Mouse (Mus musculus) neural tube, embryonic 15.5 days (tissue): ENCODE results near the gene Ephb2. TPM values are rescaled to one million over a fixed set of nuclear protein-coding genes. Genes with fewer than 3 reads are reported as not detected.

ENCODE experiments used
- ATAC-seq: fragments of 200-750 bp; cut with Nextera tagmentation; 2 replicates; pipeline ENCODE4 v1.8.0; 2017; ENCODE audit warnings: mild to moderate bottlenecking, moderate TSS enrichment, moderate library complexity; ENCODE audit not compliant: low FRiP score
- H3K27ac ChIP-seq: fragments of 300-500 bp; sonication (generic); replicated peaks from 2 replicates; pipeline ENCODE4 v1.5.1; 2015; ENCODE audit warnings: mild to moderate bottlenecking, inconsistent platforms
- H3K27me3 ChIP-seq: fragments of 300-500 bp; sonication (generic); replicated peaks from 2 replicates; pipeline ENCODE4 v1.6.1; 2015; ENCODE audit warnings: inconsistent platforms
- H3K36me3 ChIP-seq: fragments of 300-500 bp; sonication (generic); 2 replicates; pipeline ENCODE4 v1.6.1; 2015; ENCODE audit warnings: inconsistent platforms
- H3K4me1 ChIP-seq: fragments of 300-500 bp; sonication (generic); 2 replicates; pipeline ENCODE4 v1.6.1; 2015; ENCODE audit warnings: inconsistent platforms
- H3K4me2 ChIP-seq: fragments of 300-500 bp; sonication (generic); 2 replicates; pipeline ENCODE4 v1.6.1; 2015; ENCODE audit warnings: inconsistent platforms, mild to moderate bottlenecking, moderate library complexity
- H3K4me3 ChIP-seq: fragments of 300-500 bp; sonication (generic); replicated peaks from 2 replicates; pipeline ENCODE4 v1.5.1; 2015; ENCODE audit warnings: mild to moderate bottlenecking, inconsistent platforms
- H3K9ac ChIP-seq: fragments of 300-500 bp; sonication (generic); replicated peaks from 2 replicates; pipeline ENCODE4 v1.6.1; 2015; ENCODE audit warnings: mild to moderate bottlenecking, inconsistent platforms
- H3K9me3 ChIP-seq: fragments of 300-500 bp; sonication (generic); replicated peaks from 2 replicates; pipeline ENCODE4 v1.6.1; 2016; ENCODE audit warnings: inconsistent platforms
- WGBS: fragments of 180-500 bp; shearing (Covaris S2); methylation state at CpG from one replicate; pipeline ENCODE4 v1.1.7; 2015; ENCODE audit warnings: mixed read lengths; 5-methylcytosine and 5-hydroxymethylcytosine counted together
- polyA plus RNA-seq: library from polyadenylated mRNA; unstranded; fragments of >200 nt; fragmentation: Nextera tagmentation; extraction: Ambion mirVana; gene quantifications from 2 replicates; pipeline ENCODE4 v1.2.1, GENCODE M21; 2015

Gene Ephb2
- polyA plus RNA-seq, 1 experiment from 2014 or later, result 21.3 TPM

- Histone ChIP-seq H3K27me3 (peaks cover 9% of the 10 kb centered on the region), H3K4me3 (peak overlapping the region; percentile 54), H3K9me3 (no peaks in the 10 kb centered on the region), H3K4me1 (peaks cover 23% of the 10 kb centered on the region), H3K9ac (0 out of 2 replicates have a peak overlapping the region, but pooled peaks have one; percentile 64), H3K36me3 (no peaks in the 10 kb centered on the region), H3K4me2 (peak overlapping the region; percentile 86), H3K27ac (no peak overlapping the region)
- ATAC-seq, result peak; percentile 7; the same call in 1 of the 2 replicates
- WGBS, result 33% methylated on average over 7 of the region's 7 CpGs
Measured at GRCm38 (mm10) chr4:136638230-136638750, 197.5 kb downstream of the Ephb2 start.

DNA sequence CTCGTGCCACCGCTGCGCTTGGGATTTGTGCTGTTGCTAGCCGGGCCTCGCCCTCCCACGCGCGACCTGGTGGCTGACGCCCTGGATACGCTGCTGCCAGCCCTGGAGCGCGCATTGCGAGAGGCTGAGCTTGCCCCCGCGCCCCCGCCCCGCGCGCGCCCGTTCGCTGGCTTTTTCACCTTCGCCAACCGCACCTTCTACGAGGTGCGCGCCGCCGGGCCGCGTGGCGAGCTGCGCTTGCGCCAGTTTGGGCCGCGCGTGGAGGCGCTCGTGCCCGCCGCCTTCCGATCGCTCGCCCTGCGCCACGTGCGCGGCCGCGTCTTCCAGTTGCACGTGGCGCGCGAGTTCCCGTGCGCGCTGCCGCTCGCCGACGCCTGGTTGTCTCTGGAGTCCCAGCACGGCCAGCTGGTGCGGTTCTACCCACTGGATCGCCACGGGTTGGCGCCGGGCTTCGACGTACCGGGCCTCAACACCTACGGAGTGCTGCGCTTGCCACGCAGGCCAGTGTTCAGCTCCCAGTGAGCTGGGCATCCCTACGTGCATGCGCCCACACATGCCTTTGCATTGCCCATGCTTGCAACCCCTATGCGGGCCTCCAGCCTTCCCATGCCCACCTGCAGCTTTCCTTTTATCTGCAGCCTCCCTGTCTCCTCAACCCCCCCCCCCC is 198.1 kb downstream of the Ephb2 start:
- Histone ChIP-seq H3K27ac (peak overlapping the region; percentile 75), H3K9me3 (no peaks in the 10 kb centered on the region), H3K36me3 (no peaks in the 10 kb centered on the region), H3K27me3 (peaks cover 9% of the 10 kb centered on the region), H3K9ac (peak overlapping the region; percentile 64), H3K4me2 (peak overlapping the region; percentile 86), H3K4me1 (peaks cover 23% of the 10 kb centered on the region), H3K4me3 (peak overlapping the region; percentile 54)
- ATAC-seq, result peak; percentile 89
- 2% methylated on average over 74 of the region's 76 CpGs for WGBS

DNA sequence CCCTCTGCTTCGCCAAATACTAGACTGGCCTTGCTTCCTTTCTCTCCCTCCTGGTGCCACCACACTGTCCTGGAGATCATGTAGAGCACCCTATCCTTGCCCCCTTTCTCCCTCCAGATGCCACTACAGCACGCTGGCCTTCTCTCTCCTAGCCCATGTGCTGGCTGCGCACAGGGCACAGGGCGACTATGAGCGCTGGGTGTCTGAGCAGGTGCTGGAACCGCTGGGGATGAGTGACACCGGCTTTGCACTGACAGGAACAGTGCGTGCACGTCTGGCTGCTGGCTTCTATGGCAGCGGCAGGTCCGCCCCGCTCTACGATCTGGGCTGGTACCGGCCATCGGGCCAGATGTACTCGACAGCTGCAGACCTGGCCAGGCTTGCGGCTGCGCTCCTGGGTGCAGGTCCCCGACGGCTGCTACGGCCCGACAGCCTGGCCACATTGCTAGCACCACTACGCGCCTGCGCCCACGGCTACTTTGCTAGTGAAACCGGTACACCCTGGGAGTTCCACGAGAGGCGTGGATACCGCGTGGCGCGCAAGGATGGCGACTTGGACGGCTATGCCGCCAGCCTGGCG is 198.7 kb downstream of the Ephb2 start:
- Histone ChIP-seq H3K36me3 (no peaks in the 10 kb centered on the region), H3K27me3 (peaks cover 9% of the 10 kb centered on the region), H3K4me2 (peak overlapping the region; percentile 86), H3K4me3 (peak overlapping the region; percentile 54), H3K9ac (peak overlapping the region; percentile 64), H3K4me1 (peaks cover 23% of the 10 kb centered on the region), H3K27ac (peak overlapping the region; percentile 75), H3K9me3 (no peaks in the 10 kb centered on the region)
- peak; percentile 29 for ATAC-seq
- WGBS, result 16% methylated on average over 37 of the region's 37 CpGs

DNA sequence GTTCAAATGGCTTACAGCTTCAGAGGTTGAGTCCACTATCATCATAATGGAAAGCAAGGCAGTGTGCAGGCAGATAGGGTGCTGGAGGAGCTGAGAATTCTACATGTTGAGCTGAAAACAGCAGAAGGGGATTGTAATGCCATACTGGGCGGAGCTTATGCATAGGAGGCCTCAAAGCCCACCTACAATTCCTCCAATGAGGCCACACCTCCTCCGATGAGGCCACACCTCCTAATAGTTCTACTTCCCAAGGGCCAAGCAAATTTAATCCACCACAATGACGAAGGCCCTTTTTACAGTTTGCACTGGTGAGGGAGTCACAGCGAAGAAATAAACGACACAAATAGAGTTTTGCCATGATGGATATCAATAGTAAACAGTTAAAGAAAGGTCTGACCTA is 199.3 kb downstream of the Ephb2 start:
- H3K4me2 ChIP-seq, result peak overlapping the region; percentile 86; the same call in 1 of the 2 replicates
- peaks cover 9% of the 10 kb centered on the region for H3K27me3 ChIP-seq
- no peak overlapping the region for H3K4me3 ChIP-seq
- peaks cover 23% of the 10 kb centered on the region for H3K4me1 ChIP-seq
- H3K9me3 ChIP-seq, result no peaks in the 10 kb centered on the region
- no peak overlapping the region for H3K9ac ChIP-seq
- H3K36me3 ChIP-seq, result no peaks in the 10 kb centered on the region
- no peak overlapping the region for H3K27ac ChIP-seq
- ATAC-seq, result no peak
- WGBS, result 61% methylated on average over 5 of the region's 5 CpGs

DNA sequence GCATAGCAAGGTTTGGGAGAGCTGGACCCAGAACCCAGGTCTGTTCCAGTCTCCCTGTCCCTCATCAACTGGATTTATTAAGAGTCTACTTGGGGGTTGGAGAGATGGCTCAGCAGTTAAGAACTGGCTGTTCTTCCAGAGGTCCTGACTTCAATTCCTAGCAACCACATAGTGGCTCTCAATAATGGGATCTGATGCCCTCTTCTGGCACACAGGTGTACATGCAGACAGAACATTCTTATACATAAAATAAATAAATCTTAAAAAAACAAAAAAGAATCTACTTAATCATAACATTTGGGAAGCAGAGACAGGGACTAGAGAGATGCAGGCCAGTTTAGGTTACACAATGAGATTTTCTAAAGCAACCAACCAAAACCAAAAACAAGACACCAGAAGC is 199.8 kb downstream of the Ephb2 start:
- H3K4me3 ChIP-seq, result no peak overlapping the region
- H3K27me3 ChIP-seq, result peaks cover 9% of the 10 kb centered on the region
- no peak overlapping the region for H3K9ac ChIP-seq
- no peak overlapping the region for H3K27ac ChIP-seq
- H3K4me2 ChIP-seq, result no peak overlapping the region
- H3K4me1 ChIP-seq, result peaks cover 23% of the 10 kb centered on the region
- H3K9me3 ChIP-seq, result no peaks in the 10 kb centered on the region
- ATAC-seq, result no peak
- no peaks in the 10 kb centered on the region for H3K36me3 ChIP-seq

DNA sequence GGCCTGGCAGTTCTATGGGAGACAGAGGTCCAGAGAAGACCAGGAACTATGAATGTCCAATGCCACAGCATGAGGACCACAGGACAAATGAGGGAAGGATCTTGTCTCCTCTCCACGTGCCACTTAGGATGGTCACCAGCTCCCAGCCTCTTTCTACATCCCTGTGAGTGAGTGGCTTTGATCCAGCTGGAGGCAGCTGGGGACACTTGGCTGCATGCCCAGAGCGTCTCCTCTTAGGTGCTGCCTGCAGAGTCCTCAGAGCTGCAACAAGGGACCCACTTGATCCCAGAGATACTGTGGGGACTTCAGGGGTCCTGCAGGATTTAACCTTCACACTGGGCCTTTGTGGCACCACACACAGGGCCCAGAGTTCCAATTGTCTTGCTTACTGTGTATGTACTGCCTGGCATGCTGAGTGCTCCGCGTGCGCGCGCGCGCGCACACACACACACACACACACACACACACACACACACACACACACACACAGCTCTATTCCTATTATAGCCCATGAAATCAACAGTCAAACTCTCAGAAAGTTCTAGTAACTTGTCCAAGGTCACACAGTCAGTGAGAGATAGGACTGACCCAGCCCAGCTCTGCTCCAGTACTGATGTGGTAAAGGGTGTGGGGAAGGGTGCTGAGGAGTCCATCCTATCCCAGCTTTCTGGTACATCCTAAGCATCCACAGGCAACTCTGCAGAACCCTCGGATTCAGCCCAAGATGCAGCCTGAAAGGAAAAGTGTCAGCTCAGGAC is 204.4 kb downstream of the Ephb2 start:
- H3K4me3 ChIP-seq, result no peak overlapping the region
- peaks cover 2% of the 10 kb centered on the region; the same call in 1 of the 2 replicates for H3K27me3 ChIP-seq
- WGBS, result 75% methylated on average over 11 of the region's 11 CpGs
- no peaks in the 10 kb centered on the region for H3K4me1 ChIP-seq
- H3K4me2 ChIP-seq, result no peak overlapping the region
- H3K9me3 ChIP-seq, result no peaks in the 10 kb centered on the region
- H3K9ac ChIP-seq, result no peak overlapping the region
- H3K27ac ChIP-seq, result no peak overlapping the region
- ATAC-seq, result no peak
- no peaks in the 10 kb centered on the region for H3K36me3 ChIP-seq

DNA sequence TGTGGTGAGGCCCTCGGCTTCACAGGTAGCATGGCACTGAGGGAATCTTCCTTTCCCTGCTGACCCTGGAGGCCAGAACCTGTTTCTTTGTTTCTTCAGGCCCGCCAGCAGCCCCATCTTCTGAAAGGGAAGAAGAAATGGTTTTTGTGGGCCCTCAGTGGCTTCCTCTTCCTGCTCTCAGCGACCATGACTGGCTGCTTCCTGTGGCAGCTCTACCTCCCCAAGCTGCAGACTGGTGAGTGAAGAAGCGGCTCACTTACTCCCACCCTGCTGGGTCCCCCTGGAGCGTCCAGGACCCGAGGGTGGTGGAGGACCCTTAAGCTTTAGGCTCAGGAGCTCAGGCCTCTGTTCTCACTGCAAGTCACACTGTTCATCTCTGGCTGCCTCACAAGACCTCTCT is 209.2 kb downstream of the Ephb2 start:
- Histone ChIP-seq H3K9me3 (no peaks in the 10 kb centered on the region), H3K36me3 (no peaks in the 10 kb centered on the region), H3K9ac (no peak overlapping the region), H3K4me3 (no peak overlapping the region), H3K27ac (no peak overlapping the region), H3K4me1 (no peaks in the 10 kb centered on the region), H3K4me2 (no peak overlapping the region), H3K27me3 (0 out of 2 replicates have a peak, but pooled peaks cover 8% of the 10 kb centered on the region)
- ATAC-seq, result no peak
- 71% methylated on average over 6 of the region's 6 CpGs for WGBS

- WGBS, result 51% methylated on average over 6 of the region's 6 CpGs
- no peak within 1 kb of the TSS for H3K4me3 ChIP-seq
Measured at GRCm38 (mm10) chr4:136622388-136622787, 213.4 kb downstream of the Ephb2 start, which contains the start of gene Lactbl1. TSS of gene Lactbl1 (plus strand) at chr4:136622621.

GRCm38 (mm10) chr4:136621956-136622355 is 213.8 kb downstream of the Ephb2 start:
- H3K9ac ChIP-seq, result no peak overlapping the region
- no peak for ATAC-seq
- 0 out of 2 replicates have a peak, but pooled peaks cover 8% of the 10 kb centered on the region for H3K27me3 ChIP-seq
- 54% methylated on average over 5 of the region's 5 CpGs for WGBS
- H3K27ac ChIP-seq, result no peak overlapping the region
- H3K4me3 ChIP-seq, result no peak overlapping the region
- no peak overlapping the region for H3K4me2 ChIP-seq
- H3K36me3 ChIP-seq, result no peaks in the 10 kb centered on the region
- H3K9me3 ChIP-seq, result no peaks in the 10 kb centered on the region
- no peaks in the 10 kb centered on the region for H3K4me1 ChIP-seq

More at GRCm38 (mm10) chr4:136622388-136622787, 213.4 kb downstream of the Ephb2 start, which contains the start of gene Lactbl1:
- Histone ChIP-seq H3K4me2 (no peak within 1 kb of the TSS), H3K36me3 (no peaks in the 10 kb centered on the region), H3K27me3 (0 out of 2 replicates have a peak, but pooled peaks cover 8% of the 10 kb centered on the region), H3K27ac (no peak within 1 kb of the TSS), H3K9me3 (no peaks in the 10 kb centered on the region), H3K9ac (no peak within 1 kb of the TSS), H3K4me1 (no peaks in the 10 kb centered on the region)
- no peak for ATAC-seq

DNA sequence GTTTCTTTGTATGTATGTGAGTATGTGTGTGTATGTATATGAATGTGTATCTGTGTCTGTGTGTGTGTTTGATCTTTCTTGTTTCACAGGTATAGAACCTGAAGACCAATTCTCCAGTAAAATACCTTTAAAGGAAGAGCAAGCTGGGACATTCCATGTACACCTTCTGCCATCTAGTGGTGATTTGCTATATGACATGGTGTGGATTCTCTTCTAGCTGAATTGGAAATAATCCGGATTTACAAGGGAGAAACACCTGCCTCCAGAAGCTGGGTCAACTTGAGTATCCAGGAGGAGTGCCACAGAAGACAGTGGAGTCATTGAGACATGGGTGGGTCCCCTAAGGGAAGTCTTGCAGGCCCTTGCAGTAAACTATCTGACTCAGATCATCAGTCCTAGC is 214.5 kb downstream of the Ephb2 start:
- Histone ChIP-seq H3K9ac (no peak overlapping the region), H3K27me3 (0 out of 2 replicates have a peak, but pooled peaks cover 8% of the 10 kb centered on the region), H3K27ac (no peak overlapping the region), H3K4me2 (no peak overlapping the region), H3K9me3 (no peaks in the 10 kb centered on the region), H3K4me3 (no peak overlapping the region), H3K4me1 (no peaks in the 10 kb centered on the region), H3K36me3 (no peaks in the 10 kb centered on the region)
- no peak for ATAC-seq
- 0% methylated on average over 1 of the region's 1 CpGs for WGBS

- Histone ChIP-seq H3K4me1 (no peaks in the 10 kb centered on the region), H3K9me3 (no peaks in the 10 kb centered on the region), H3K9ac (no peak overlapping the region), H3K4me2 (no peak overlapping the region), H3K4me3 (no peak overlapping the region), H3K27ac (no peak overlapping the region), H3K36me3 (no peaks in the 10 kb centered on the region), H3K27me3 (no peaks in the 10 kb centered on the region)
- ATAC-seq, result no peak
- 63% methylated on average over 7 of the region's 7 CpGs for whole genome bisulfite sequencing
Measured at GRCm38 (mm10) chr4:136613657-136614056, 222.1 kb downstream of the Ephb2 start.
